13 mouse cellular contexts compared by ENCODE assay signal in genomic region chr9:44582390-44582789, GRCm38 (mm10). TPM values are rescaled to one million over a fixed set of nuclear protein-coding genes. Genes with fewer than 3 reads are reported as not detected.
DNase-seq lines count a peak whose midpoint lies in the region; ATAC-seq and TF ChIP-seq lines count a peak whose summit lies in the region.
"Had no signal": no experiment of that assay in that cellular context is flagged by ENCODE, and none has a peak within 500 bp of the region (broad histone marks: within the 10 kb centered on the region; RNA-seq: fewer than 3 reads in every experiment).

No protein-coding gene starts in this region.

- peak; percentile 34 for DNase-seq in lung, postnatal 0 days (ENCODE audit: low spot score)
- DNase-seq in spleen, adult 12 weeks (ENCODE audit: low spot score) = peak; percentile 54
- no peak for DNase-seq in heart, postnatal 14 days
- no peak for DNase-seq in cerebellum, postnatal 4 days (ENCODE audit: low spot score in 2 of 2)
- DNase-seq: gastrocnemius, adult 2 months; kidney, adult 8-10 months had no signal

- H3K4me3 ChIP-seq in bone marrow macrophage, adult 2 months (ENCODE audit: insufficient read depth, low read length) = no peak overlapping the region
- H3K4me3 ChIP-seq in lung, postnatal 0 days (ENCODE audit: low read depth, low read length) = no peak overlapping the region
- H3K4me3 ChIP-seq: embryonic facial prominence, embryonic 15.5 days; gastrocnemius, adult 2 months; left cerebral cortex, adult 2 months; megakaryocyte, embryonic 14.5 days had no signal

- ATAC-seq in CD4-positive, CD25-positive, alpha-beta regulatory T cell, adult 4 months = peak; percentile 64
- no peak for ATAC-seq in lung, postnatal 0 days
- ATAC-seq in megakaryocyte-erythroid progenitor cell, adult 5-6 weeks (replicated peaks; ENCODE audit: low FRiP score, low TSS enrichment, poor library complexity, severe bottlenecking) = no peak
- ATAC-seq: Patski had no signal

- no peaks in the 10 kb centered on the region for H3K36me3 ChIP-seq in lung, postnatal 0 days (ENCODE audit: insufficient read depth, low read length)
- H3K36me3 ChIP-seq: embryonic facial prominence, embryonic 15.5 days had no signal

- H3K4me2 ChIP-seq in lung, postnatal 0 days (replicated peaks; ENCODE audit: low read depth, low read length) = no peak overlapping the region
- H3K4me2 ChIP-seq: embryonic facial prominence, embryonic 15.5 days had no signal

- no peak for TF ChIP-seq CTCF in bone marrow macrophage, adult 2 months (IDR thresholded peaks at IDR 0.05; ENCODE audit: low read depth, low read length)
- no peak for TF ChIP-seq CTCF in lung, postnatal 0 days (IDR thresholded peaks at IDR 0.05)

- no peaks in the 10 kb centered on the region for H3K27me3 ChIP-seq in lung, postnatal 0 days (replicated peaks; ENCODE audit: insufficient read depth, low read length)
- H3K27me3 ChIP-seq: embryonic facial prominence, embryonic 15.5 days; Patski had no signal

- no peak for TF ChIP-seq EP300 in lung, postnatal 0 days (IDR thresholded peaks at IDR 0.05)

- no peak overlapping the region for H3K9ac ChIP-seq in lung, postnatal 0 days (replicated peaks; ENCODE audit: low read depth)
- H3K9ac ChIP-seq: embryonic facial prominence, embryonic 15.5 days had no signal

- no peaks in the 10 kb centered on the region for H3K9me3 ChIP-seq in lung, postnatal 0 days (ENCODE audit: low read length)

- H3K4me1 ChIP-seq in bone marrow macrophage, adult 2 months (ENCODE audit: control insufficient read depth, insufficient read depth, low read length) = peaks cover 44% of the 10 kb centered on the region
- no peaks in the 10 kb centered on the region for H3K4me1 ChIP-seq in lung, postnatal 0 days (ENCODE audit: insufficient read depth, low read depth, low read length)
- H3K4me1 ChIP-seq: embryonic facial prominence, embryonic 15.5 days had no signal

- TF ChIP-seq POLR2A in bone marrow macrophage, adult 2 months (IDR thresholded peaks at IDR 0.05; ENCODE audit: borderline replicate concordance, low read depth, low read length) = no peak

- intact Hi-C loops in heart, postnatal 14 days (cut with DNase I) = no loop called here

- H3K27ac ChIP-seq in bone marrow macrophage, adult 2 months (ENCODE audit: insufficient read depth, low read depth, low read length) = peak overlapping the region; percentile 54
- H3K27ac ChIP-seq in lung, postnatal 0 days (ENCODE audit: low read length) = no peak overlapping the region
- H3K27ac ChIP-seq: embryonic facial prominence, embryonic 15.5 days; gastrocnemius, adult 2 months; left cerebral cortex, adult 2 months had no signal

- 77% methylated on average over 16 of the region's 16 CpGs for WGBS in lung, postnatal 0 days

RNA-seq across cellular contexts. Expression of gene Cxcr5, which starts 20.7 kb away (rescaled TPM):
- polyA plus RNA-seq in CD4-positive, CD25-positive, alpha-beta regulatory T cell, adult 4 months (2017; shearing (Covaris generic)) = 100 to 1,000 TPM in 1 of 2 experiments, 10 to 100 TPM in 1; 93.9 to 121 TPM
- not detected in 2 replicates for polyA plus RNA-seq in bone marrow macrophage, adult 2 months (2012; ENCODE audit: insufficient read depth, insufficient read length, missing spikeins)
- polyA plus RNA-seq in lung, postnatal 0 days (2015; fragmentation: Nextera tagmentation; extraction: Ambion mirVana) = 0.17 TPM in 2 replicates
- total RNA-seq in megakaryocyte-erythroid progenitor cell, adult 5-6 weeks (2014; fragmentation: Nextera tagmentation) = 0.54 and 6.2 TPM in 2 replicates
- 0.08 and 1.8 TPM in 2 replicates for total RNA-seq in megakaryocyte-erythroid progenitor cell, adult 5-6 weeks (2017)
- total RNA-seq in heart, postnatal 14 days (2021) = under 1 TPM; 0.12 to 0.20 TPM
- total RNA-seq: gastrocnemius, adult 2 months; left cerebral cortex, adult 2 months had no signal
- polyA plus RNA-seq: Patski had no signal

RNA-seq across cellular contexts. Expression of gene Ddx6, which starts 22.3 kb away (rescaled TPM):
- 10 to 100 TPM; 68.5 to 94.4 TPM for polyA plus RNA-seq in CD4-positive, CD25-positive, alpha-beta regulatory T cell, adult 4 months (2017; shearing (Covaris generic))
- polyA plus RNA-seq in bone marrow macrophage, adult 2 months (2012; ENCODE audit: insufficient read depth, insufficient read length, missing spikeins) = 111 and 122 TPM in 2 replicates
- polyA plus RNA-seq in lung, postnatal 0 days (2015; fragmentation: Nextera tagmentation; extraction: Ambion mirVana) = 13.9 and 18.3 TPM in 2 replicates
- 73.6 and 92.1 TPM in 2 replicates for total RNA-seq in megakaryocyte-erythroid progenitor cell, adult 5-6 weeks (2014; fragmentation: Nextera tagmentation)
- 76.4 and 93.3 TPM in 2 replicates for total RNA-seq in megakaryocyte-erythroid progenitor cell, adult 5-6 weeks (2017)
- total RNA-seq in heart, postnatal 14 days (2021) = 10 to 100 TPM; 92.0 to 94.3 TPM

Comparison
In these comparisons a context has a peak if more than half of its experiments do, and no peak if none do; other contexts are left out.
1. DNase-seq: peak in lung, postnatal 0 days (single experiment) and spleen, adult 12 weeks (single experiment); none in heart, postnatal 14 days (0 of 2) and cerebellum, postnatal 4 days (0 of 2).
2. RNA of gene Cxcr5, which starts 20.7 kb away (polyA plus RNA-seq): 93.9 to 121 TPM in CD4-positive, CD25-positive, alpha-beta regulatory T cell, adult 4 months; 0.17 TPM in lung, postnatal 0 days and not detected in bone marrow macrophage, adult 2 months; every median in the first group is over 10 times any median in the second.